In genomic region chr7:34373906-34374305, GRCm38 (mm10) we compare ENCODE assay signal across 16 mouse cellular contexts.
"Had no signal": no experiment of that assay in that cellular context is flagged by ENCODE, and none has a peak within 500 bp of the region (broad histone marks: within the 10 kb centered on the region; RNA-seq: fewer than 3 reads in every experiment).

No protein-coding gene starts in this region.

- H3K4me3 ChIP-seq: midbrain, embryonic 13.5 days; midbrain, embryonic 15.5 days; neural tube, embryonic 12.5 days; stomach, embryonic 15.5 days had no signal

- H3K4me1 ChIP-seq: midbrain, embryonic 15.5 days; neural tube, embryonic 12.5 days; stomach, embryonic 15.5 days had no signal

- H3K27ac ChIP-seq: macrophage; midbrain, embryonic 13.5 days; midbrain, embryonic 15.5 days; neural tube, embryonic 12.5 days; stomach, embryonic 15.5 days; stomach, postnatal 0 days had no signal

- H3K9me3 ChIP-seq: megakaryocyte, embryonic 14.5 days; midbrain, embryonic 13.5 days; midbrain, embryonic 15.5 days; neural tube, embryonic 12.5 days; stomach, embryonic 15.5 days had no signal

- H3K27me3 ChIP-seq: megakaryocyte, embryonic 14.5 days; midbrain, embryonic 13.5 days; midbrain, embryonic 15.5 days; neural tube, embryonic 12.5 days; stomach, embryonic 15.5 days had no signal

- H3K4me2 ChIP-seq: lung, embryonic 14.5 days; midbrain, embryonic 11.5 days; midbrain, embryonic 13.5 days; midbrain, embryonic 15.5 days; neural tube, embryonic 12.5 days; stomach, embryonic 15.5 days had no signal

- ATAC-seq: midbrain, embryonic 13.5 days; midbrain, embryonic 15.5 days had no signal

- DNase-seq: lung, adult 18-20 months; lung, embryonic 14.5 days; lung, postnatal 14 days; lung, postnatal 36 days; right cerebral cortex, postnatal 14 days; thymus, adult 2 months; thymus, postnatal 25 days; thymus, postnatal 4 days had no signal

- H3K9ac ChIP-seq: lung, embryonic 14.5 days; midbrain, embryonic 13.5 days; midbrain, embryonic 15.5 days; neural tube, embryonic 12.5 days; stomach, embryonic 15.5 days had no signal
